Mouse (Mus musculus): ENCODE measurements around the gene Bcl7a.

The Bcl7a gene

GRCm38 (mm10) chr5:123333566-123333965 is 10.1 kb upstream of the Bcl7a start:
- no peak for DNase-seq

GRCm38 (mm10) chr5:123336205-123336961 is 7.3 kb upstream of the Bcl7a start:
- no peak for DNase-seq

- no peak for DNase-seq
Measured at GRCm38 (mm10) chr5:123338463-123338862, 5.2 kb upstream of the Bcl7a start.

GRCm38 (mm10) chr5:123344628-123344962 is 961 bp downstream of the Bcl7a start:
- no peak for DNase-seq

GRCm38 (mm10) chr5:123344963-123345852 is 1.6 kb downstream of the Bcl7a start:
- peak; percentile 77 for DNase-seq

GRCm38 (mm10) chr5:123345853-123346654 is 2.4 kb downstream of the Bcl7a start:
- peak; percentile 81 for DNase-seq

GRCm38 (mm10) chr5:123346701-123347270 is 3.2 kb downstream of the Bcl7a start:
- no peak for DNase-seq

- DNase-seq: no peak
Measured at GRCm38 (mm10) chr5:123347985-123348384, 4.4 kb downstream of the Bcl7a start.

- peak; percentile 65 for DNase-seq
Measured at GRCm38 (mm10) chr5:123350386-123350785, 6.8 kb downstream of the Bcl7a start.

GRCm38 (mm10) chr5:123355918-123356317 is 12.3 kb downstream of the Bcl7a start:
- DNase-seq: no peak

GRCm38 (mm10) chr5:123357253-123357652 is 13.6 kb downstream of the Bcl7a start:
- DNase-seq: no peak

- no peak for DNase-seq
Measured at GRCm38 (mm10) chr5:123359431-123359830, 15.8 kb downstream of the Bcl7a start.

GRCm38 (mm10) chr5:123362911-123363310 is 19.3 kb downstream of the Bcl7a start:
- DNase-seq: no peak

GRCm38 (mm10) chr5:123364302-123364971 is 20.8 kb downstream of the Bcl7a start:
- no peak for DNase-seq

- DNase-seq: peak; percentile 47
Measured at GRCm38 (mm10) chr5:123368869-123369488, 25.3 kb downstream of the Bcl7a start.

- DNase-seq: no peak
Measured at GRCm38 (mm10) chr5:123370049-123370448, 26.4 kb downstream of the Bcl7a start.

GRCm38 (mm10) chr5:123375262-123375661 is 31.6 kb downstream of the Bcl7a start:
- no peak for DNase-seq

GRCm38 (mm10) chr5:123375793-123376452 is 32.3 kb downstream of the Bcl7a start:
- DNase-seq: no peak

- no peak for DNase-seq
Measured at GRCm38 (mm10) chr5:123376569-123376968, 32.9 kb downstream of the Bcl7a start.

- peak; percentile 71 for DNase-seq
Measured at GRCm38 (mm10) chr5:123377120-123377955, 33.7 kb downstream of the Bcl7a start.
